Mouse (Mus musculus): ENCODE data around the gene Zfp629.

DNA sequence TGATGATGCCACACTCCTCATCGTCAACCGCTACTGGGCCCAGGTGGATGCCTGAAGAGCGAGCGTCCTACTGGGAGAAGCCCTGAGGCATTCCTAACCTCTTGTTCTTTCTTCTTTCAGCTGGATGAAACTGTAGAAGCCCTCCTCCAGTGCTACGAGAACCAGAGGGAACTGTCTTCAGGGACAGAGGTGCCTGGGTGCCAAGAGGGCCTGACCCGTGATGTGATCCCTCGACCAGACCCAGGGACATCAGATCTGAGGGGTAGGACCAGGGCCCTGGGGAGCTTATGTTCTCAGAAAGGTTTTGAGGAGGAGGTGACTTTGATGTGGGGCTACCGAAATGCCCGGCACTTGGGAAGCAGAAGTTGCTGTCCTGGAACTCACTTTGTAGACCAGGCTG lies 26.0 kb downstream of the Zfp629 start:
- TF ChIP-seq CTCF (IDR thresholded peaks at IDR 0.05; ENCODE audit: borderline replicate concordance, extremely low read depth, insufficient read depth, insufficient read length) = no peak
- no peak for TF ChIP-seq POLR2A (IDR thresholded peaks at IDR 0.05; ENCODE audit: borderline replicate concordance, extremely low read depth, insufficient read depth, insufficient read length, poor library complexity, severe bottlenecking)
